Mouse (Mus musculus) myocyte (in vitro differentiated cells): ENCODE data around the gene Abcb6.

Experiments used
- MAX ChIP-seq: IDR thresholded peaks from one replicate; pipeline ENCODE4 v1.6.1; 2011; ENCODE audit warnings: low read depth, mild to moderate bottlenecking, control low read depth
- MYOG ChIP-seq, 3 experiments: IDR thresholded peaks; one replicate each; pipeline ENCODE4 v1.6.1; 2011; ENCODE audit warnings: control low read depth in 2 of 3, low read depth in 2 of 3, mild to moderate bottlenecking in 2 of 3; ENCODE audit not compliant: insufficient read length in 2 of 3, control insufficient read depth in 1 of 3, insufficient read depth in 1 of 3
- POLR2A ChIP-seq: IDR thresholded peaks from one replicate; pipeline ENCODE4 v1.6.1; 2011; ENCODE audit warnings: low read depth, mild to moderate bottlenecking, control low read depth, moderate library complexity; ENCODE audit not compliant: insufficient read length
- POLR2AphosphoS2 ChIP-seq: IDR thresholded peaks from one replicate; pipeline ENCODE4 v1.6.1; 2011; ENCODE audit warnings: low read depth, control low read depth; ENCODE audit not compliant: insufficient read length
- TCF12 ChIP-seq: IDR thresholded peaks from one replicate; pipeline ENCODE4 v1.6.1; 2011; ENCODE audit warnings: mild to moderate bottlenecking, control low read depth; ENCODE audit not compliant: poor library complexity, insufficient read depth, severe bottlenecking
- TCF3 ChIP-seq: IDR thresholded peaks from one replicate; pipeline ENCODE4 v1.6.1; 2011; ENCODE audit warnings: low read depth, control low read depth; ENCODE audit not compliant: insufficient read length
- USF1 ChIP-seq: IDR thresholded peaks from one replicate; pipeline ENCODE4 v1.6.1; 2011; ENCODE audit warnings: low read depth, mild to moderate bottlenecking, control low read depth, moderate library complexity

- no peak for TF ChIP-seq POLR2A
- no peak for TF ChIP-seq TCF12
- TF ChIP-seq MAX = no peak
- TF ChIP-seq USF1 = no peak
- TF ChIP-seq POLR2AphosphoS2 = no peak
- TF ChIP-seq MYOG (IDR thresholded peaks at IDR 0.05; ENCODE audit: control insufficient read depth in 1 of 3, insufficient read depth in 1 of 3, insufficient read length in 2 of 3, low read depth in 2 of 3) = no peak
- TF ChIP-seq TCF3 = no peak
Observed at GRCm38 (mm10) chr1:75221538-75221937, 41.3 kb upstream of the Abcb6 start.
